Mouse (Mus musculus) adrenal gland, postnatal 4 days (tissue): ENCODE results near the gene Glud1. TPM values are rescaled to one million over a fixed set of nuclear protein-coding genes. Genes with fewer than 3 reads are reported as not detected.
A peak's percentile ranks its signal among the peaks of the same experiment; 100 is the strongest.
"Not testable (repeated sequence)": the region's sequence is repeated elsewhere in the genome, so short reads cannot be mapped to it uniquely, and the experiment has no call there.

ENCODE experiments used
- DNase-seq, 2 experiments: peaks; one replicate each; pipeline ENCODE4 v3.0.0; 2021 to 2022; ENCODE audit warnings: low spot score in 2 of 2, mixed read lengths in 2 of 2
- total RNA-seq, 2 experiments: library from RNA; stranded (reverse); gene quantifications; 2 replicates each; pipeline ENCODE4 v1.2.3; 2021

Glud1 gene
- total RNA-seq, 2 experiments from 2014 or later = 220 to 286 TPM

DNA sequence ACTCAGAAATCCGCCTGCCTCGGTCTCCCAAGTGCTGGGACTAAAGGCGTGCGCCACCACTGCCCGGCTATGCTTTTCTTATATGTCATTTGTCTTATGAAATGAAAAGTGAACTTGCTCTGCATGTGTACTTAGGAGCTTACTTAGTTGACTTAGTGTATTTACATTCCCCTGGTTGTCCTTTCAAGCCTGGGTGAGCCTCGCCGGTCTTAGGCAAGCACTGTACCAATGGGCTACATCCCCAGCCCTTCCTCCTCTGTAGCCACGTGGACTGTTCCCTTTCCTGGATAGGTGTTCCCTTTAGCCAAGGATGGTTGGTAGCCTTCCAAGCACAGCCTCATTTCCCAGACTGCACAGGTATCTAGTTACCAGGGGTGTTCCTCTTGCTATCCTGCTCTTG is 38.5 kb downstream of the Glud1 start:
- no peak for DNase-seq

DNA sequence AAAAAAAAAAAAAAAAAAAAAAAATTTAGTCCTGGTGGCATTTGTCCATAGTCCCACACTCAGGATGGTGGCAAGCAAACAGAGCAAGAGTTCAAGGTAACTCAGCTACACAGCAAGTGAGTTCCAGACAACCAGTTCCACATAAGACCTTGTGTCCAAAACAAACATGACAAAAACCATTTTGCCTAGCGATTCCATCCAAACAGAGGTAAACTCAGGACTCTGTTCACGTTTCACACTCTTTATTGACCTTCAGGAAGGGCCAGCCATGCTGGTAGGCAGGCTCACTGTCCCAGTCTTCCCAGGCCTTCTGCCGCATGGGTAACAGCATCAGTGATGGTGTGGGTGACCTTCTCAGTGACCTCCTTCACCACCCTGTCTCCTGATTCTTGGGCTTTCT is 41.1 kb downstream of the Glud1 start:
- no peak for DNase-seq

DNA sequence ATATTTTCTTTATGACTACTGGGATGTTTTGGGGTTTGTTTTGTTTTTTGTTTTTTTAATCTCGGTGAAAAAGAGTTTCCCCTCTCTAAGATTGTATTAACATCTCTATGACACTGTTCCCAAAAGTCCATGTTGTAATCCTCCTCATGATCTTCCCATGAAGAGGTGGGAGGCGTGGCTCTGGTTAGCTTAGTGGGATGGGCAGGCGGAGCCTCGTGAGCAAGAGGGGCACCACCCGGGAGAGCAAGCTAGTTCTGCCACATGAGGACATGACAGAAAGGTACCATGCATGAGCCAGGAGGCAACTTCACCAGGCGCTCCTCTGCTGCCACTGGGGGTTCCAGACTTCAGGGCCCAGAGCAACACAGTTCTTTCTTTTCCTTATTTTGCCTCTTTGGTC is 42.0 kb downstream of the Glud1 start:
- DNase-seq = no peak

DNA sequence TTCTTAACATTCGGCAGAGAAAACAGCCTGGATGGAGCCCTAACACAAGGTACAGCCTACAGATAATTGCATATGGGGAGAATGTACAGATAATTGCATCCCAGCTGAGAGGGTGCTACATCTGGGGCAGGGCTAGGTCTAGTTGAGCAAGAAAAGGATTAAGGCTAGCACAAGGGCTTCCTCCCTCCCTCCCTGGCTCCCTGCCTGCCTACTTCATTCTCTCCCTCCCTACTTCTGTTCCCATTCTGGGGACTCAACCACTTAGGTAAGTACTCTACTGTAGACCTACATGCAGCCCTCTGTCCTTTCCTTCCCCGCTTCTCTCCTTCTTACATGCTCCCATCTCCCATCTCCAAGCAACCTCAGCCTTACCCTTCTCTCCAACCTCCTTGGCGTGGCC is 42.8 kb downstream of the Glud1 start:
- DNase-seq = no peak

DNA sequence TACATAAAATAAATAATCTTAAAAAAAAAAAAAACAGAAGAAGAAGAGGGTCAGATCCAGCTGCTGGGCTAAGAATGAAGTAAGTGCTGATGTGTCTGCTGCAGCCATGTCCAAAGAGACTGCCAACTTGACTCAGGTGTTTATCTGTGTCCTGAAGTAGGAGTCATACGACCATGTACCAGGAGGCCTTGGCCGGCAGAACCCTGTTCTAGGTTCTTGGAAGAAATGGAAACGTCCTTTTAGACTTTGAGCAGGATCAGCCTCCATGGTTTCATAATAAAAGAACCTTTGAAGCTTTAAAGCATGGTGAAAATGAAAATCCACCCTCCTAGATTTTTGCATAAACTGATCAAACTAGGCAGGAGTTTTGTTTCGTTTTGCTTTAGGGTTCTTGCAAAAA is 43.9 kb downstream of the Glud1 start:
- no peak for DNase-seq

DNA sequence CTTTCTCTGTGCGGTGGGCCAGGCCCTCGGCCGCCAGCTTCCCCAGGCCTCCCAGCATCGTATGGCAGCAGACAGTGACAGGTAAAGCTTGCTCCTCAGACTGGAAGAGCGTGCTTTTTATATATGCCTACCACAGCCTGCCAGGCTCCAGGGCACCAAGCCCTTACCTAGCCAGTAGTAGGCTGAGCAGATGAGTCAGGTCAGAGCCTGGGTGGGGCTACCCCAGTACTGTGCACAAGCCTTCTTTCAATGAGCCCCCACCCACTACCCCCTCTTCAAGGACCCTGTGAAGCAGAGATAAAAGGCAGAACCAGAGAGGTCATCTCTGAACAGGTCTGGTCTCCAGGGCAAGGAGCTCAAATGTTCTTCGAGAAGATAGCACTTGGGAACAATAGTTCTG is 44.8 kb downstream of the Glud1 start, which contains the start of gene Fam25c:
TSS of gene Fam25c (minus strand) at position 133 of the 400 bp plus-strand sequence.
- no peak for DNase-seq

DNA sequence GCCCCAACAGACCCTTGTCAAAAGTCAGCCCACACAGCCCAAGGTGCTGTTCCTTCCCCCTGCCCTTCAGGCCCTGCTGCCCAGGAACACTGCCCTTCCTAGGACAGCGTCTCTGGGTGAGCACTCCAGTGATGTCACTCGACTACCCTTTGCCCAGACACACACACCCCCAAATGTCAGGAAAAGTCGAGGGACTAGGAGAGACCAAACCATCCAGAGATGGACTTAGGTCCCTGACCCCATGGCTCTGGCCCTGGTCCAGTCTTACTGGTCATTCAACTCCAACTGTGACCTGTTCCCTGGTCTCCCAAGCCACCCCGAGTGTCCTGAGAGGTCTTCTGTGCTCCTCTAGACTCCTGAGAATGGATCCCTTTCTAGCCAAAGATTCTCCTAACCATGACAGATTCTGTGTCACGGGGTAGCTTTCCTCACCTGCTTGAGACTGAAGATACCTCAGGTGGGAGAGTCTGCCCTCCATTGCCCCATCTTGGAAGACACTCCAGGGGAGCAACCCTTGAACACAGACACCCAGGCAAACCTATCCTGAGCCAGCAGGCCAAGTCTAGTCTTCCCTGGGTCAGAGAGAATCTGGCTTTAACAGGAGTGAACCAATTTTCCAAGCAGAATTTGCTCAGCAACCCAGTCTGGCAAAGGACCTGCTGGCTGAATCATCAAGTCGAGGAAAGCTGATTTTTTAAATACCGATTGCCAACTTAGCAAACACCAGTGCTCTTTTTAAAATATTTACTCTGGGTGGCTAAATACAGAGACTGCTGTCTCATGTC is 47.3 kb downstream of the Glud1 start:
- no peak for DNase-seq

DNA sequence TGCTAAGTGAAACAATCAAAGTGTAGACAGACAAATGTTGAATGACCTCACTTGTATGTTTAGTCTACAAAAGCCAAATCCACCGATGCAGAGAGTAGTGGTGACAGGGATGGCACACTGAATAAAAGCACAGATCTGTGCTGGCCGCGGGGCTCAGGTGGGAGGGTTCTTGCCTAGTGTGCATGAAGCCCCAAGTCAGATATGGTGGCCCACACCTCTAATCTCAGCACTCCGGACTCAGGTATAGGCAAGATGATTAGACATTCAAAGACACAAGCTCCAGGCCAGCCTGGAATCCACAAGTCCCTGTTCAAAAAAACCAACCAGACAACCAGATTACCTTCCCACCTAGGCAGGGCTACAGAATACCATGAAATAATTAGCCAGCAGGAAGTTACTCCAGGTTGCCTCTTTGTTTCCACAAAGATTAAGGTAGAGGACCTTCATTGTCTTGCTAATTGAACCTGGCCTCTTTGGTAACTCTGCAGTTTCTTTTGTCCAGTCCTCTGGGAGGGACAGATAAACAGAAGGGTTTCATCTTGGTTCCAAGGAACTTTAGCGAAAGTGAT is 49.2 kb downstream of the Glud1 start:
- no peak for DNase-seq

DNA sequence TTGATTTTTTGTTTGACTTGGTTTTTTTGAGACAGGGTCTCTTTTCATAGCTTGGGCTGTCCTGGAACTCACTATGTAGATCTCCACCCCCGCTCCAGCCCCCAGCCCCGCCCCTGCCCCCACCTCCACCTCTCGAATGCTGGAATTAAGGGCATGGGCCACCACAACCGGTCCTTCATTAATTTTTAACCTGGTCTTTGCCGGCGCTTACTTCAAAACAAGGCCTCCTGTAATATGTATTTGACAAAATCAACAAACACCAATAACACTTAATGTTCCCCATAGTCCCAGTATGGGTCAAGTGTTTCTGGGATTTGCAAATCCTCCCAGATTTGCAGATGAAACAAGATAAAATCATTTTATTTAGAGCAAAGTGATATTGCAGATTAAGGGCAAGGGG is 49.7 kb downstream of the Glud1 start:
- no peak for DNase-seq

DNA sequence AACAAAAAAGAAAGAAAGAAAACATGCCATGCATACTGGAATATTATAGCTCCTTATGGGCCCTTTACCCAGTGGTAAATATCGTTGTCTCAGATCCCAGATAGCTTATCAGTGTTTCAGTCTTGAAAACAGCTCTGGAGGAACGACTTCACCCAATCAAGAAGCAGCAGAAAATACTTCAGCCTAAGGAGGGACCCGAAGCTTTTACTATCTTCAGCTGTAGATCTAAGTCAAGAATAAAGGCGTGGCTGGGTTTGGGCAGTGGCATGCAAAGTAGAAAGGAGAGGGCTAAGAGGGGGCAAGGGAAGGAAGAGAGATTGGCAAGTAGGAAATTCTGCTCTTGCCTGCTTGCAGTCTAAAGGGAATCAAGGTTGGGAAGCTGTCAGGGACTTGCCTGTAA is 51.6 kb downstream of the Glud1 start:
- DNase-seq = no peak

DNA sequence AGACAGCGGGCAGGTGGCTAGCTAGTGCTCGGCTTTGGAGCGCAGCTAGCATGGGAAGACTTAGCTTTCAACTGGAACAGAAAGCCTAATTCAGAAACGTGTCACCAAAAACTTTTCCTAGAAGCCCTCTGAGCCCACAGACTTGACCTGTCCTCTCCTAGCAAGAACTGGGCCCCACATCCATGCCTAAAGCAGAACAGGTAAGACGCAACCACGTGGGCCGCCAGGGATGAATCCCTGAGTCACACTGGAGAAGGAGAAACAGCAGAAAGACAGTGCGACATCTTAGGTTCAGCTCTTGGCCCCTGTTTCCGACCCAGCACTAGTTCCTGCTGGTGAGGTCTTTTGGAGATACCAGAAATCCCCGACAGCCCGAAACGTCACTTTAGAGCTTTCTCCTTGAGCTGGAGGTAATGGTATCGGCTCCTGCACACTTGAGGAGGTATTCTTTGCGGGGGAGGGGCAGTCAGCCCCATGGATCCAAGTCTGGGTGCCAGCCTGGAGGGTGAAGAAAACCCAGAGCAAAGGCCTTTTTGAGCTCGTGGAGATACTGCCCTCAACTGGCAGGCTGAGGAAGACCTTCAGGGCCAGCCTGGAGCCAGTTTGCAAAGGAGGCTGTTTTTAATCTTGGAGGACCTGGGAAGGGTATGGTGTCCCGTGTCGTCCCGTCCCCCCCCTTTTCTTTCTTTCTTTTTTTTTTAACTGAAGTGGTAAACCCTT is 52.4 kb downstream of the Glud1 start:
- peak in 1 of 2 experiments; percentile 52 for DNase-seq

DNA sequence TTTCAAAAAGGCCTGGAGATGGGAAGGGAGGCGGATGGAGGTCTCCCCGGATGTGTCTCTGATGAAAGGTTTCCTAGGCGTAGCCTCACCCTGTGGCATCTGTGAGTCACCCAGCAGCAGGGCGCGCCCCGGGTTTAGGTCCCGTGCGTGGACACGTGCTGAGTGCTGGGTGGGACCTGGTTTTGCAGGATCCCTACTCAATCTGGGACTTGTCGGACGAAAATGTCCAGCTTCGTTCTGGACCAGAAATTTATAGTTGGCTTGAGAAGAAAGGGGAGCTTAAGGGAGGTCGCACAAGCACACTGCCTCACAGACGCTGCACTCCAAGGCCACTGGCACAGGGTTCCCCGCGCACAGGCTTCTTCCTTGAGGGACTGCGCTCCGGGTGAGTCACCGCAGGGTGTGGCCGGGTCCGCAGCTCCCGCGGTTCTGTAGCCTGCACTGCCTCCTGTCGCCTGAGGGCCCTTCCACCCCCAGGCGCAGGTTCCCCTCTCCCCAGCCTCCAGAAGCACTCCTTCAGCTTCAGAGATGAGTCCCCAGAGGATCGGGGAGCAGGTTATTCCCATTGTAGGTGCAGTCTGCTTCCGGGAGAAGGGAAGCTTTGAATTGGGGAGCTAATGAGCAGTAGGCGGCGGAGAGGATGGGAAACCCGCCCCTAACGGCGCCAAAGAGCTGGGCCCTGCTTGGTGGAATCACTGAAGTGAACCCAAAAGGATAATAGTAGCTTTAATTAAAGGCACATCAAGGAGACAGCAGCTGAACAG is 53.1 kb downstream of the Glud1 start:
- peak in 1 of 2 experiments; percentile 44 for DNase-seq

DNA sequence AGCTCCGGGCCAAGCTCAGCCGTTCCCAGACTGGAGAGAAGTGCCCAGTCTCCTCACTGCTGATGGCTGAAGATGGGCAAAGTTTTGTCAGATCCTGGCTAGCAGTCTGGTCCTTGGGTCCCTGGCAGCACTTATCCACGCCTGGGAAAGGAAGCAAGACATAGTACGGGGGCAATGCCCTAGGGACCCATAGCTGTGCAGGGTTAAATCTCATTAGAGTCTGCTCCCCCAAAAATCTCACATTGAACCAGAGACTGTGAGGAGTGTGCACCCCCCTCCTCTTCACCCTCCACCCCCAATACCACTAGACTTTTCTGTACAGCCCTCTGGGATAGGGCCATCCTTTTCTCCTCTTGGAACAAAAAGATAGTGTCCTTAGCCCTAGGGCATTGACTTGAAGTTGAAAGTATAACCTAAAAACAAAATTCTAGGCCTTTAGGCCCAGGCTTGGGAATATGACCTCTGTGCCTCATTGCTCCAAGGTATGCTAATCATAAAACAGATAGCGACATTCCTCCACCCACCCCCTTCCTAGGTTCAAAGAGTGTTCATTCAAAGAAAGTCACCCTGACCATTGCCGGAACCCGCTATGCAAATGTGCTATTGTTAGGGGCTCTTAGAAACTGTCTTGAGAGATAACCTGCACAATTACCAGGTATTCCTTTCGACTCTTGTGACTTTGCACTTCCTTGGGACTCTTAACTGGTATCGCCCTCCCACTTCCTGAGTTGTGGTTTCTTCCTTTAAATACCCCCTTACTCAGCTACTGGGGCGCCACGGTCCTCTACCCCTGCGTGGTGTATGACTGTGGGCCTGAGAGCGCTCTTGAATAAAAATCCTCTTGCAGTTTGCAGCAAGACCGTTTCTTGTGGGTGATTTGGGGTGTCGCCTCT is 54.0 kb downstream of the Glud1 start:
- DNase-seq = not testable (repeated sequence)

DNA sequence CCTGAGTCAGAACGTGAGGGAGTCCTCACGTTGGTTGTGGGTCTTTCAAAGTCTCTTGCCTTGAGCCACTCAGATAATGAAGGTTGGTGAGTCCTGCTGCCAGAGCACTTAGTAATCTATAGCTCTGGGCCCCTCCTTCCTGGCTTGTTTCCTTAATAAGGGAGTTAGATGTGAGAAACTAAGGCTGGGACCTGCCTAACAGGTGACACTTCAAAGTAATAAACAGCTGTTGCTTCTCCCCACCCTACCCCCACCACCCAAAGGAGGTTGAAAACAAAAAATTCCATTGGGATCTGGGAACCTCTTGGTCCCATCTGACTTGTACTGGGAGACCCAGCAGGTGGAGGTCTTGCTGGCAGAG is 54.6 kb downstream of the Glud1 start:
- no peak for DNase-seq

DNA sequence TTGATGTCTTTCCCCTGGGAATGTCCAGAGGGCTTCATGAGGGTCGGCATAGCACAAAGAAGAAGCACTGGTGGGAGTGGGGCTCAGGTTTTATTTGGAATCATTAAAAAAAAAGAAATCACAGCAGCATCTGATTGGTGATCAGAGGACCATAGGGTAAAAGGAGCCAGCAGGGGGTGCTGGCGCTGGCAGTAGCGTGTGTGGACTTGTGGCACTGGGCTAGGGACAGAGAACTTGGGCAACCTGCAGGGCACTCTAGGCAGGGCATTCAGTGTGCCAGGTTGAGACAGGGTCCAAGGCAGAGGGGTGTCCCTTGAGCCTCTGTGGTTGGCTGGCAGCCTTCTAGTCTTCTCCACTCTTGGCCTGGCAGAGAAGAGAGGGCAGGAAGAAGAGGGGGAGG is 59.7 kb downstream of the Glud1 start:
- DNase-seq = no peak

DNA sequence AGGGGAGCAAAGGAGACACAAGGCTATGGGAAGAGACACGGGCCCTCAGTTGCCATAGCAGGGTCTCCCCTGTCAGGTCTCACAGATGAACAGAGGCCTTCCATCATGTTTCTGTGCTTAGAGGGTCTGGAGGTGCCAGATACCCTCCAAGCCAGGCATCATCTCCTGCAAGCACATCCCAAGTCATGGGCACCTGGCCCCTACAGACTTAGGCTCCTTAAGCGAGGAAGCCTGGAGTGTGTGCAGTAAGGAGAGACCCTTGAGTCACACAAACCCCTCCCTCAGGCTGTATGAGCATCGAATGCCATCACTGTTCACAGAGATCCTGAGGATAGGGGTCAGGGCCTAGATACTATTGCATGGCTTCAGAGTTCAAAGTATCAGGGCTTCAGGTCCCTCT is 60.4 kb downstream of the Glud1 start:
- DNase-seq = no peak

DNA sequence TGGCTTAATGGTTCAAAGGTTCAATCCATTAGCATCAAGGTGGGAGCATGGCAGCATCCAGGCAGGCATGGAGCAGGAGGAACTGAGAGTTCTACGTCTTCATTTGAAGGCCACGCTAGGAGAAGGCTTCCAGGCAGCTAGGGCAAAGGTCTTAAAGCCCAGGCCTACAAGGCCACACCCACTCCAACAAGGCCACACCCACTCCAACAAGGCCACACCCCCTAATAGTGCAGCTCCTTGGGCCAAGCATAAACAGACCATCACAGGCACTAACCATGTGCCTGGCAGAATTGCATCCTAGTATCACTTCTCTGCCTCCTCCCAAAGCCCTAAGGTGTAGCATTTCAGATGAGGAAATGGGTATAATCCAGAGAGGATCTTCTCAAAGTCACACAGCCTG is 61.2 kb downstream of the Glud1 start:
- no peak for DNase-seq

DNA sequence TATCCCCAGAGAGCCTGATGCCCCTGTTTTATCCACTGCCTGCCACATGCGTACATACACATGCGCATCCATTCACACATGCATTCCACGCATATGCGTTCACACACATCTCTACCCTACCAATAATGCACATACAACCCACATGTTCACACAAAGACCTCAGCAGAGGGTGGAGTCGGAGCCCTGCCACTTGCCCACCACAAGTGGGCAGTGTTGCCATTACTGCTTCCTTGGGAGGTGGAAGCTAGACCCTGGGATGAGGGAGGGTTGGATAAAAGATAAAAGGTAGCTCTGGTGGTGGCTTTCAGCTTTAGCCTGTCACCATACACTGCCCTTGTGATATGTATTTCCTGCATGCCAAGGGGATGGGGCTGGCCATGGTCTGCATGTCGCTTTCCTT is 62.1 kb downstream of the Glud1 start:
- peak in 1 of 2 experiments; percentile 36 for DNase-seq

DNA sequence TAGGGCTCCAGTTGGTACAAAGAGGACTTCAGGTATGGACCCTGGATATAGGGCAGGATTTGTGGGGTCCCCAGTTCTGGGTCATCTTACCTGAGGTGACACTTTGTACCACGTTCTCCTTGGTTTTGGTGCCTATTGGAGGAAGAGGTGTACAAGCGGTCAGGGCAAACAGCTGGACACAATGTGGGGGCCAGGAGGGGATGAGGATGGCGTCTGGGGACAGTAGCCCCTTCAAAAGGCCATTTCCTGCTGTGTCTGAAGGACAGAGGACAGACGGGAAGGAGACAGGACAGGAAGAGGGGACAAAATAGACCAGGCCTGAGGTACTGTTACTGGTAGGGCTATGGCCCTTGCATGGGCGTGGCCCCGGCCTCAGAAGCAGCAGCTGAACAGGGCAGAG is 63.1 kb downstream of the Glud1 start:
- DNase-seq = no peak

DNA sequence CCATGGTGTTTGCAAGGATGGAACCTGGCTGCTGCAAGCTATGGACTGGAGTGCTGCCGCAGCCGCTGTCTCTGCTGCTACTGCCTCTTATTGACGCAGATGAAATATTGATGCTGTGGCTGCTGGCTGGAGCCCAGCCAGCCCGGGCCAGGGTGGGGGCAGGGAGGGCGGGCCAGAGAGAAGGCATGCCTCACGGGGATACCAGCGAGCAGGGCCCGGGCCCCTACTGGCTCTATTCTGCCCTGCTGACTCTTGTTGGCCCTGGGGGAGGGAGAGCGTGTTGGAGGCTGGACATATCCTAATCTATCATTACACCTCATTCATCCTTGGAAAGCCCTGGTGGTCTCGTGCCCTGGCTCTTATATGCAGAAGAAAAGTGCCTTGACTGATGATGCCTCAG is 64.0 kb downstream of the Glud1 start, which contains the start of gene Sncg:
TSS of gene Sncg (minus strand) at position 213 of the 400 bp plus-strand sequence.
- DNase-seq = no peak
